Mouse (Mus musculus) liver, adult 2 months (tissue): ENCODE results near the gene Dync2li1. TPM values are rescaled to one million over a fixed set of nuclear protein-coding genes. Genes with fewer than 3 reads are reported as not detected.

Experiments used
- DNase-seq: peaks from one replicate; pipeline ENCODE4 v3.0.0-alpha.2; 2011; ENCODE audit warnings: low read depth, low spot score; ENCODE audit errors: extremely low read depth
- H3K27ac ChIP-seq: fragments of 200-500 bp; replicated peaks from 2 replicates; pipeline ENCODE4 v1.5.1; 2012; ENCODE audit warnings: low read depth, mild to moderate bottlenecking, control low read depth, inconsistent platforms, low read length; ENCODE audit not compliant: insufficient read depth
- H3K27me3 ChIP-seq: fragments of 200-500 bp; 2 replicates; pipeline ENCODE4 v1.6.1; 2012; ENCODE audit warnings: mild to moderate bottlenecking, moderate library complexity, low read length, inconsistent platforms; ENCODE audit not compliant: control insufficient read depth, insufficient read depth
- H3K36me3 ChIP-seq: fragments of 200-500 bp; 2 replicates; pipeline ENCODE4 v1.6.1; 2012; ENCODE audit warnings: low read length, inconsistent platforms; ENCODE audit not compliant: control insufficient read depth, insufficient read depth
- H3K4me1 ChIP-seq: fragments of 200-500 bp; 2 replicates; pipeline ENCODE4 v1.6.1; 2011; ENCODE audit warnings: low read length; ENCODE audit not compliant: control insufficient read depth, insufficient read depth
- H3K4me3 ChIP-seq: fragments of 200-500 bp; 2 replicates; pipeline ENCODE4 v1.5.1; 2011; ENCODE audit warnings: low read depth, mild to moderate bottlenecking, control low read depth, low read length, moderate library complexity; ENCODE audit not compliant: insufficient read depth
- H3K79me2 ChIP-seq: fragments of 200-500 bp; 2 replicates; pipeline ENCODE4 v1.6.1; 2012; ENCODE audit warnings: inconsistent platforms, mild to moderate bottlenecking, low read length, moderate library complexity; ENCODE audit not compliant: control insufficient read depth, insufficient read depth
- H3K9ac ChIP-seq: fragments of 200-500 bp; 2 replicates; pipeline ENCODE4 v1.6.1; 2012; ENCODE audit warnings: low read depth, mild to moderate bottlenecking, control low read depth, inconsistent platforms, low read length
- CTCF ChIP-seq: fragments of 200-500 bp; IDR thresholded peaks from 2 replicates; pipeline ENCODE4 v1.5.1; 2011; ENCODE audit warnings: low read depth, low read length, control low read depth
- POLR2A ChIP-seq: fragments of 200-500 bp; IDR thresholded peaks from 2 replicates; pipeline ENCODE4 v1.6.1; 2011; ENCODE audit warnings: low read length, control low read depth; ENCODE audit not compliant: insufficient read depth; ENCODE audit errors: extremely low read depth
- WGBS: fragments of 180-500 bp; shearing (Covaris S2); methylation state at CpG from one replicate; pipeline ENCODE4 v1.1.7; 2018; 5-methylcytosine and 5-hydroxymethylcytosine counted together
- polyA plus RNA-seq: library from polyadenylated mRNA; depleted of rRNA; stranded (reverse); fragments of >200 nt; gene quantifications from 2 replicates; pipeline ENCODE4 v1.2.3, GENCODE M21; 2012
- total RNA-seq: library from RNA; depleted of rRNA; stranded (reverse); fragments of >200 nt; gene quantifications from 2 replicates; pipeline ENCODE4 v1.2.3, GENCODE M21; 2014

Gene Dync2li1
- total and polyA plus RNA-seq, 2 experiments = 0.10 to 0.74 TPM

- WGBS = 88% methylated on average over 7 of the region's 7 CpGs
- Histone ChIP-seq H3K4me3 (no peak overlapping the region), H3K27ac (no peak overlapping the region), H3K4me1 (peaks cover 5% of the 10 kb centered on the region), H3K36me3 (peaks cover 56% of the 10 kb centered on the region), H3K27me3 (no peaks in the 10 kb centered on the region), H3K79me2 (no peaks in the 10 kb centered on the region), H3K9ac (no peak overlapping the region)
- DNase-seq = no peak
- TF ChIP-seq CTCF = no peak
- TF ChIP-seq POLR2A = no peak
Observed at GRCm38 (mm10) chr17:84674048-84674447, 47.8 kb downstream of the Dync2li1 start.

DNA sequence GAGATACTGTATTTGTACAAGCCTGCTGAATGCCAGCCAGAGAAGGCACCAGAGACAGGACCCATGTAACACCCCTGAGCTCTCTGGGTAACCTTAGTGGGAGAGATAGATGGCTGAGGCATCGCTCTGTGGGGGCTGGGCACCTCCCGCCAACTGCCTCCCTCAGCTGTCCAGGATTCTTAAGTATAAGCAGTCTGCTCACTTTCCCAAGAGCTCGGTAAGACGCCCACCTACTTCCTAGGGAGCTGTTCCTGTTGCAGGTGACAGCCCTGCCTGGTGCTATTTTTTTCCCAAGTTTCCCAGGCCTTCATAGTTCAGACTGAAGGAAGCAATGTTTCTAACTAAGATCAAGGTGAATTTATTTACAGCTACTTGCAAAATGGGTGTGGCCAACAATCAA lies 48.9 kb downstream of the Dync2li1 start:
- Histone ChIP-seq H3K36me3 (peaks cover 47% of the 10 kb centered on the region), H3K4me3 (no peak overlapping the region), H3K27me3 (no peaks in the 10 kb centered on the region), H3K9ac (no peak overlapping the region), H3K4me1 (peaks cover 6% of the 10 kb centered on the region), H3K79me2 (no peaks in the 10 kb centered on the region; the same call in 1 of the 2 replicates), H3K27ac (no peak overlapping the region)
- WGBS = 88% methylated on average over 4 of the region's 4 CpGs
- TF ChIP-seq POLR2A (no peak), CTCF (no peak)
- no peak for DNase-seq

GRCm38 (mm10) chr17:84675951-84676366 lies 49.7 kb downstream of the Dync2li1 start, which contains the start of gene Abcg8:
Gene Abcg8, plus strand, starts transcription at chr17:84676302.
- Histone ChIP-seq H3K4me3 (no peak within 1 kb of the TSS), H3K36me3 (peaks cover 40% of the 10 kb centered on the region; the same call in 1 of the 2 replicates), H3K4me1 (peaks cover 12% of the 10 kb centered on the region), H3K9ac (no peak within 1 kb of the TSS), H3K27me3 (no peaks in the 10 kb centered on the region), H3K79me2 (peaks cover 4% of the 10 kb centered on the region; the same call in 1 of the 2 replicates), H3K27ac (no peak within 1 kb of the TSS)
- WGBS = 57% methylated on average over 24 of the region's 24 CpGs
- no peak for DNase-seq
- TF ChIP-seq CTCF = no peak
- TF ChIP-seq POLR2A = no peak

- Histone ChIP-seq H3K4me3 (no peak overlapping the region), H3K36me3 (peaks cover 34% of the 10 kb centered on the region; the same call in 1 of the 2 replicates), H3K9ac (no peak overlapping the region), H3K79me2 (peaks cover 9% of the 10 kb centered on the region; the same call in 1 of the 2 replicates), H3K4me1 (peaks cover 11% of the 10 kb centered on the region), H3K27me3 (no peaks in the 10 kb centered on the region), H3K27ac (no peak overlapping the region)
- whole genome bisulfite sequencing = 87% methylated on average over 11 of the region's 11 CpGs
- TF ChIP-seq CTCF (no peak), POLR2A (no peak)
- DNase-seq = no peak
Observed at GRCm38 (mm10) chr17:84677595-84677994, 51.3 kb downstream of the Dync2li1 start.

- DNase-seq = peak; percentile 71
- peak overlapping the region; percentile 81 for H3K4me3 ChIP-seq
- WGBS = 51% methylated on average over 3 of the region's 3 CpGs
Observed at GRCm38 (mm10) chr17:84681670-84682069, 55.4 kb downstream of the Dync2li1 start.

More at GRCm38 (mm10) chr17:84681670-84682069, 55.4 kb downstream of the Dync2li1 start:
- H3K36me3 ChIP-seq = peaks cover 13% of the 10 kb centered on the region; the same call in 1 of the 2 replicates
- peak overlapping the region; percentile 88; the same call in 1 of the 2 replicates for H3K27ac ChIP-seq
- peaks cover 13% of the 10 kb centered on the region; the same call in 1 of the 2 replicates for H3K79me2 ChIP-seq
- H3K27me3 ChIP-seq = no peaks in the 10 kb centered on the region
- TF ChIP-seq CTCF (no peak), POLR2A (no peak)
- H3K4me1 ChIP-seq = peaks cover 20% of the 10 kb centered on the region
- peak overlapping the region; percentile 88 for H3K9ac ChIP-seq
